Mouse (Mus musculus) liver, embryonic 14.5 days (tissue): ENCODE results near the gene Tmem126a.

Source experiments
- CTCF ChIP-seq: IDR thresholded peaks from 2 replicates; pipeline ENCODE4 v1.5.1; 2016; ENCODE audit warnings: antibody characterized with exemption, low read depth, control low read depth
- EP300 ChIP-seq: IDR thresholded peaks from 2 replicates; pipeline ENCODE4 v1.6.1; 2016; ENCODE audit warnings: antibody characterized with exemption, low read depth

- TF ChIP-seq CTCF (no peak), EP300 (no peak)
These were observed 18.8 kb upstream of the Tmem126a start, which contains the start of gene Tmem126b for GRCm38 (mm10) chr7:90475793-90476312.
